Mouse (Mus musculus) cerebellum, adult 9-10 months (tissue): ENCODE results near the gene Lpar3.

Experiments
- DNase-seq: peaks from one replicate; pipeline ENCODE4 v3.0.0; 2022

Lpar3 gene

GRCm38 (mm10) chr3:146262536-146262935 is 41.8 kb downstream of the Lpar3 start:
- no peak for DNase-seq

DNA sequence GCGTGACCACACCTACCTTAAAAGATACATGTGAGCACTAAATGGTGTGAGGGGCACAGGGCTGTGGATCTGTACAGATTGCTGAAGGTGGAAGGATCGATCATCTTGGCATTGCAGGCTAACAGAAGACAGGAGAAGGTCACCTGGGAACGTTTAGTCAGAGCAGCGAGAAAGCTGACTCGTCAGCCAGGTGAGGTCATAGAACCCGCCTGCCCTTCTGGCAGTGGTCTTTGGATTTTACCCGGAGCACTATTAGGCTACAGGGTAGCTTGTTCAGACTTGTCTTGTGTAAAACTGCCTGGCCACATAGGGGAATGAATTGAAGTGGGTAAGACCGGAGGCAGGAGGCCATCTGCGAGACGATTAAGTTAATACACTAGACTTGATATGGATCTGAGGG is 43.4 kb downstream of the Lpar3 start:
- no peak for DNase-seq

- no peak for DNase-seq
Observed at GRCm38 (mm10) chr3:146265545-146266130, 44.9 kb downstream of the Lpar3 start.

DNA sequence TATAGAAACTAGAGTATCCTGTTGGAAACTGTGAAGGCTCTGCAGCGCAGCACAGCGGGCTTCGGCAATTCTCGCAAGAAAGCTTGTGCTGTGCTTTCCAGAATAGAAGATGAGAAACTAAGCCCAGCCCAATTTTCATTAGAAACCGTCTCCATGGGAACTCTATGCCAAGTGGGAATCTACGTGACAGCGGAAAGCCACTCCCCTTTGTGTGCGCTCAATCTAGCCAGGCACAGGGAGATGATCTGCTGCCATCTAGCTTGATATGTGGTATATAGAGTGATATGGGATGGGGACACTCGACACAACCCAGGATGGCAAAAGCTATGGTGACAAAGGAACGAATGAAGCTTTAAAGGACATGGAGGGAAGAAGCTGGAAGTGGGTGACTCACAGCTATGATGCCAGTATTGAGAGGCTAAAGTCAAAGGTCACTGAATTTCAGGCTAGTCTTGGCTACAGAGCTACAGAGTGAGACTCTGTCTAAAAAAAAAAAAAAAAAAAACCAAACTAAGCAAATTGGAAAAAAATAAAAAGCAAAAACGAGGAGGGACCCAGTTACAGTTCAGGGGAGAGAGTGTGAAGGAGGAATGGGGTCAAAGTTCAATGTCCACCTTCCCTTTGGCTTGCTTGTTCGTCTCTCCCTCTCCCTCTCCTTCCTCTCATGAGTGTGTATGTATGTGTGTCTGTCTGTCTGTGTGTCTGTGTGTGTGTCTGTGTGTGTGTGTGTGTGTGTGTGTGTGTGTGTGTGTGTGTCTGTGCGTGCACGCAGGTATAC is 47.5 kb downstream of the Lpar3 start:
- DNase-seq: no peak

GRCm38 (mm10) chr3:146274503-146274902 is 53.7 kb downstream of the Lpar3 start:
- no peak for DNase-seq

GRCm38 (mm10) chr3:146275360-146276025 is 54.7 kb downstream of the Lpar3 start:
- no peak for DNase-seq

- DNase-seq: no peak
Observed at GRCm38 (mm10) chr3:146276026-146276409, 55.3 kb downstream of the Lpar3 start.

DNA sequence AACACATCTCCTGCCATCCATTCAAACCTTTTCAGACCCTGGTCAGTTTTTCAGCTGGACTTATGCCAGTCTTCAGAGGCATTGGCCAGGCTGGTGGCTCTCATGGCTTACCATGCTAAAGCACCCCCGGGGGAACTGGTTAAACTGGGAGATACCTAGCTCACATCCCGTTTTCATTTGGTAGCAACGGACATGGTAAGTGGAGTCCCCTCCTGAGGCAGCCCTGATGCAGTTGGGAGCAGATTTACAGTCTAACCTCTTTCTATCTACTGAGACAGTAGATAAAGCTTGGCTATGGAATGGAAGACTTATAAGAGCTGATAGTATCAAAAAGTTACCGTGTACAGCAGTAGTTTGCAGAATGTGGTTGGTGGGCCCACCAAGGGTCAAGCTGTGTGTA is 56.2 kb downstream of the Lpar3 start:
- DNase-seq: no peak

- no peak for DNase-seq
Observed at GRCm38 (mm10) chr3:146277456-146277855, 56.7 kb downstream of the Lpar3 start.

GRCm38 (mm10) chr3:146278195-146279140 is 57.7 kb downstream of the Lpar3 start:
- no peak for DNase-seq

GRCm38 (mm10) chr3:146283732-146284361 is 63.1 kb downstream of the Lpar3 start:
- DNase-seq: no peak

DNA sequence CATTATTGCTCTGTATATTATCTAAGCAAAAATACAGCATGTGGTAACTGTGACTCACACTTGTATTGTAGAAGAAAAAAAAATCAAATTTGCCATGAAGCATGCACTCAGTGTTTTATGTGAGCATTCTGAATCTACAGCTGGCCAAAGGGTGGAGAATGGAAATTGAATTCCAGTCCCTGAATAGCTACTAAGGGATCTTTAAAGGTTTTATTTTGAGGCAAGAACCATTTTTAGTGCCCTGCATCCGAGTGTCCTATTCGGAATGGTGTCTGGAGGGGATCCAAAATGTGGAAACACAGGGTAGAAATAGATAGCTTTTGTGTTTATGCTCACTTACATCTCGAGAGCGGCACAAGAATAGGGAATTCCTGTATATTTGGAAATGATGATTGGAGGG is 65.4 kb downstream of the Lpar3 start:
- DNase-seq: no peak

GRCm38 (mm10) chr3:146291928-146292327 is 71.2 kb downstream of the Lpar3 start:
- no peak for DNase-seq

DNA sequence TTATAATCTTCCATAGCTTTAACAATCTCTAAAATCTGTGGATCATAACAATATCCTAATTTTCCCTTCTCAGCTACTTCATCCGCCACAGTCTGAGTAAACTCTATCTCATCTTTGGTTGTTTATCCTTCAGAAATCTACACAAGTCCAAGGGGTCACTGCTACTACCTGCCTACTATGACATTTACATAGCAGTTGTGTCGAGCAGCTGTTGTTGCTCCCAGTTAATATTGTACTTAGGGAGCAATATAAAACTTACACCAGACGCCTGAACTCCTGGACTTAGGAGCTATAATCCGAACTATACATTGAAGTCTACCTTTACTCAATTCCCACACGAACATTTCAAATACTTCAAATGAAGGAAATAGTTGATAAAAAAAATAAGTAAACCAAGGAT is 71.8 kb downstream of the Lpar3 start:
- no peak for DNase-seq

DNA sequence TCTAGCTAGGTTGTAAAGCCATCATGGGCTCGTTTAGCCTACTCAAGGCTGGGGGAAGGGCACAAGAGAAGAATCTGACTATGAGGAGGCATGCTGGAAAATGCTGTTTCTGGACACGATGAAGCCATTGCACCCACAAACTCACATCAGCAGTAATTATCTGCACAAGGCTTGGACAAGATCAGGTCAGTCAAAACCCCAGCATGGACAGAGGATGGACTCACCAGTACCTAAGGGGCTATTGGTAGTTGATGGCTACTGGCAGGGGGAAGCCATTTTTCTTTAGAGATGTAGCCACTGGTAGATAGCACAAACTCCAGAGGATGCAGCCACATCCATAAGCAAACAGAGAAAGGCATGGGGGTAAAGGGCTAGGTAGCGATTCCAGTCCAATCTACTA is 81.7 kb downstream of the Lpar3 start:
- no peak for DNase-seq

DNA sequence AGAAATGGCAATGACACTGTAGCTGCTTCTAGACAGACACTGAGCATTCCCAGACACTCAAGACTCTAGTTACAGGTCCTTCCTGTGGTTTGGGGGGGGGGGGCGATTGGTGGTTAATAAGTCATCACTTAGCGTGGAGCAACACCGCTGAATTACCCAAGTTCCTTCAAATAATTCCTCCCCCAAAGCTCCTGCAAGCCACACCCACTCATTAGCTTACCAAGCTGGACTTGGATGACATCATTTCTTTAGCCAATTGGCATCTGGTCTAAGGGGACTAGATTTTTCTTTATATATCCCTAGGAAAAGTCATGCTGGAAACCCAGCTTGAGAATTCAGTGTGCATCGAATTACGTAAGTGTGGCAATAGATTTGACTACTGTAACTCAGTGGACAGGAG is 82.4 kb downstream of the Lpar3 start:
- DNase-seq: no peak

GRCm38 (mm10) chr3:146304556-146305405 is 84.0 kb downstream of the Lpar3 start:
- DNase-seq: no peak

- no peak for DNase-seq
Observed at GRCm38 (mm10) chr3:146307341-146307740, 86.6 kb downstream of the Lpar3 start.

DNA sequence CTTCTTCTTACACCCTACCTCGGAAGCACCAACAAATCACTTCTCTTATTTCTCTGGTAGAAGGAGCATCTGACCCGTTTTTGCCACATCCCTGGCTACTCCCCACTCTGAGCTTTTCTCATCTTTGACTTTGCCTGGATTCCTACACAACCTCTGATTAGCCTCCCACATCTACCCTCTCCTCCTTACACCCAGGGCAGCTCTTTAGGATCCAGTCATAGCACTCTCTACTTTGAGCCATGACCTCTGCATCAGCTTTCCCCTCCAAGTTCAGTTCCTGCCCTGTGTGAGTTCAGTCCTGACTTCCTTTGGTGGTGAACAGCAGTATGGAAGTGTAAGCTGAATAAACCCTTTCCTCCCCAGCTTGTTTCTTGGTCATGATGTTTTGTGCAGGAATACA is 87.1 kb downstream of the Lpar3 start:
- DNase-seq: no peak

DNA sequence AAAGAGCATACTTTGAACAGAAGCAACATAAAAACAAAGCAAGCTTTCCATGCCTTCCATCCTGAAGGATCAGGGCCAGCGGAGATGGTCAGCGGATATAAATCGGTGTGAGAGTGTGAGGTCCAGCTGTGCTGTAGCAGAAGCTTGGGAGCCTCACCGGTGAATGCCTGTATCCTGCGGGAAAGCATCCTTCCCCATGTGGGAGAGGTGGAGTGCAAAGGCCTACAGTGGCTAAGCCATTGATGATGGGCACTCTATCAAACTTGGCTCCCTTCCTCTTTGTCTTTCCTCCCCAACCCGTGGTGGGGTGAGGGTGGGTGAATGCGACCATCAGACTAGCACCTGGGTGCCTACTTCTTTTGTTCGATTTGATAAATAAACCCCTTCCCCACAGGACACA is 88.8 kb downstream of the Lpar3 start:
- DNase-seq: no peak

GRCm38 (mm10) chr3:146311121-146311538 is 90.4 kb downstream of the Lpar3 start:
- no peak for DNase-seq

DNA sequence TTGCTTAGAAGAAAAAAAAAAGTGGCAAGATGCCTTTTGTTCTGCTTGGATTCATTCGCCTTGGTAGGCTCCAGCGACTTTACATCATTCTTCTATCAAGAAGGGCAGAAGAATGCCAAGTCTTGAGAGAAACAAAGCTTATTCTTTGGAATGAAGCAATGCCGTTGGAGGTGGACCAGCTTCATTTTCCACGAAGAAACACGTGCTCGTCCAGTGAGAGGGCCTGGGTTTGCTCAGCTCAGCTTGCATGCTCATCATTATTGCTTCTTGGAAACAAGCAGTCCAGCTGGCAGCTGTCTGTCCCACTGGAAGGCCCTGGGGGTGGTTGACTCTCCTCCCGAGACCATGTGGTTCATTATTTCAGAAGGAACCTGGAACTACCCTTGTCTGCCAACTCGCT is 94.7 kb downstream of the Lpar3 start:
- no peak for DNase-seq
